Mouse (Mus musculus): ENCODE results near the gene Cep97. TPM values are rescaled to one million over a fixed set of nuclear protein-coding genes. Genes with fewer than 3 reads are reported as not detected.

Gene Cep97
- polyA plus RNA-seq, 1 experiment from 2014 or later: 7.4 TPM

GRCm38 (mm10) chr16:55939703-55940102 lies 5.0 kb upstream of the Cep97 start:
- H3K4me2 ChIP-seq: no peak overlapping the region
- no peaks in the 10 kb centered on the region for H3K36me3 ChIP-seq
- H3K27ac ChIP-seq: no peak overlapping the region
- H3K27me3 ChIP-seq: no peaks in the 10 kb centered on the region
- H3K4me1 ChIP-seq (replicated peaks): no peaks in the 10 kb centered on the region
- no peak overlapping the region for H3K9ac ChIP-seq
- H3K9me3 ChIP-seq (replicated peaks): no peaks in the 10 kb centered on the region
- 77% methylated on average over 6 of the region's 6 CpGs for WGBS
- no peak overlapping the region for H3K4me3 ChIP-seq
- no peak for ATAC-seq (replicated peaks; ENCODE audit: insufficient number of reproducible peaks, insufficient read depth, low FRiP score, low read depth)

DNA sequence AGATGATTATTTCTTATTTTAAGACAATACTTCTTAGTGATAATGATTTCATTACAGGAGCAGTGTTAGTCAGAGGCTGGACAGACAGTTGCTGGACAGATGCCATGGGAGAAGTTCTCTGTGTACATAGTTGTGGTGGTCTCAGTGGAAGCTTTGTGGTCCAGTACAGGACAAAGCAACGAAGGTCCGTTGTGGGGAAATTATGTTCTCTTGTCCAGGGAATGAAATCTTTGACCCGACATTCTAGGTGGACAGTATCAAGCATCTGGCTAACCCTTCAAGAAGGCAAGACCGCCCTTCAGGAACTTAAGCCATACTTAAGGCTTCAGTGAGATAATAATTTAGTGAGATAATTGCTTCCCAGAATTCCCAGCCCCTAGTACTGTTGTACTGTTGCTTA lies 4.1 kb upstream of the Cep97 start:
- Histone ChIP-seq H3K9ac (no peak overlapping the region), H3K36me3 (no peaks in the 10 kb centered on the region), H3K9me3 (replicated peaks) (no peaks in the 10 kb centered on the region), H3K27ac (no peak overlapping the region), H3K27me3 (no peaks in the 10 kb centered on the region), H3K4me2 (no peak overlapping the region), H3K4me3 (no peak overlapping the region), H3K4me1 (replicated peaks) (no peaks in the 10 kb centered on the region)
- ATAC-seq (replicated peaks; ENCODE audit: insufficient number of reproducible peaks, insufficient read depth, low FRiP score, low read depth): no peak
- 77% methylated on average over 4 of the region's 4 CpGs for WGBS

GRCm38 (mm10) chr16:55933681-55934343 lies 843 bp downstream of the Cep97 start:
- Histone ChIP-seq H3K27ac (peak overlapping the region; percentile 68), H3K9ac (peak overlapping the region; percentile 63), H3K4me1 (replicated peaks) (no peaks in the 10 kb centered on the region), H3K4me2 (peak overlapping the region; percentile 77), H3K27me3 (no peaks in the 10 kb centered on the region), H3K36me3 (no peaks in the 10 kb centered on the region), H3K9me3 (replicated peaks) (no peaks in the 10 kb centered on the region), H3K4me3 (peak overlapping the region; percentile 79)
- ATAC-seq (replicated peaks; ENCODE audit: insufficient number of reproducible peaks, insufficient read depth, low FRiP score, low read depth): peak; percentile 38; the same call in 1 of the 2 replicates
- under 1% methylated on average over 32 of the region's 32 CpGs for WGBS

- Histone ChIP-seq H3K36me3 (peaks cover 27% of the 10 kb centered on the region), H3K9ac (no peak overlapping the region), H3K4me3 (no peak overlapping the region), H3K9me3 (replicated peaks) (no peaks in the 10 kb centered on the region), H3K4me2 (no peak overlapping the region), H3K27me3 (no peaks in the 10 kb centered on the region), H3K4me1 (replicated peaks) (no peaks in the 10 kb centered on the region), H3K27ac (no peak overlapping the region)
- no peak for ATAC-seq (replicated peaks; ENCODE audit: insufficient number of reproducible peaks, insufficient read depth, low FRiP score, low read depth)
- 79% methylated on average over 4 of the region's 4 CpGs for WGBS
Observed at GRCm38 (mm10) chr16:55924010-55924409, 10.6 kb downstream of the Cep97 start.

GRCm38 (mm10) chr16:55922079-55922478 lies 12.6 kb downstream of the Cep97 start:
- ATAC-seq (replicated peaks; ENCODE audit: insufficient number of reproducible peaks, insufficient read depth, low FRiP score, low read depth): no peak
- Histone ChIP-seq H3K36me3 (peaks cover 40% of the 10 kb centered on the region), H3K27ac (no peak overlapping the region)

GRCm38 (mm10) chr16:55914716-55915115 lies 19.9 kb downstream of the Cep97 start:
- Histone ChIP-seq H3K4me1 (replicated peaks) (no peaks in the 10 kb centered on the region), H3K36me3 (peaks cover 36% of the 10 kb centered on the region), H3K4me2 (no peak overlapping the region), H3K27ac (no peak overlapping the region), H3K4me3 (no peak overlapping the region), H3K27me3 (no peaks in the 10 kb centered on the region), H3K9ac (no peak overlapping the region), H3K9me3 (replicated peaks) (no peaks in the 10 kb centered on the region)
- 94% methylated on average over 7 of the region's 7 CpGs for WGBS
- ATAC-seq (replicated peaks; ENCODE audit: insufficient number of reproducible peaks, insufficient read depth, low FRiP score, low read depth): no peak

More at GRCm38 (mm10) chr16:55922079-55922478, 12.6 kb downstream of the Cep97 start:
- Histone ChIP-seq H3K4me3 (no peak overlapping the region), H3K9me3 (replicated peaks) (no peaks in the 10 kb centered on the region), H3K9ac (no peak overlapping the region), H3K27me3 (no peaks in the 10 kb centered on the region), H3K4me1 (replicated peaks) (no peaks in the 10 kb centered on the region), H3K4me2 (no peak overlapping the region)
- 90% methylated on average over 10 of the region's 10 CpGs for WGBS

DNA sequence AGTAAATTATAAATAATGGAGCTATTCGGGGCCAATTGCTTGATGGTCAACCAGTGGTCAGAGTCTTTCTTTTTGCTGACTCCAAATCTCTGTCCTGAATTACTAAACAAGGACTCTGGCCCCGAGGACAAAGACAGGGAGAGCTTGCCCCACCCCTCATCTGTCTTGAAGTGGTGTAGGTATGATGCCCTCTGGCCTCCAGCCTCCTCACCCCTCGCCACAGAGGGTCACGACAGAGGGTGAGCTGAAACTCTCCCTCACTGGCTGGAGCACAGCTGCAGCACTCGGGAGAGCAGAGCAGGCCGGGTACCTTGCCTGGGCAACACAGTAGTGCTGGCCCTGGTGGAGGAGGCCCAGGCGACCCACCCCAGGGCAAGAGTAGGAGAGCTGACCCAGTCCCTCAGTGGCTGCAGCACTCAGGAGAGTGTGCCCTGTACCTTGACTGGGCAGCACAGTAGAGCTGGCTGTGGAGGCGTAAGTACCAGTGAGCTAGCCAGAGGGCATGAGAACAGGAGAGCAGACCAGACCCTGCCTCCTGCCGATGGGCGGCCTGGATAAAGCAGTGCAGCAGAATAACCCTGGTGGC lies 24.4 kb downstream of the Cep97 start:
- ATAC-seq (replicated peaks; ENCODE audit: insufficient number of reproducible peaks, insufficient read depth, low FRiP score, low read depth): no peak
- 91% methylated on average over 10 of the region's 10 CpGs for WGBS
- no peaks in the 10 kb centered on the region for H3K9me3 ChIP-seq (replicated peaks)

GRCm38 (mm10) chr16:55906928-55907679 lies 27.6 kb downstream of the Cep97 start:
- no peaks in the 10 kb centered on the region for H3K4me1 ChIP-seq (replicated peaks)
- H3K9ac ChIP-seq: no peak overlapping the region
- H3K27me3 ChIP-seq: no peaks in the 10 kb centered on the region
- H3K9me3 ChIP-seq (replicated peaks): no peaks in the 10 kb centered on the region
- WGBS: 83% methylated on average over 5 of the region's 5 CpGs
- H3K36me3 ChIP-seq: peaks cover 28% of the 10 kb centered on the region
- ATAC-seq (replicated peaks; ENCODE audit: insufficient number of reproducible peaks, insufficient read depth, low FRiP score, low read depth): no peak
- H3K27ac ChIP-seq: no peak overlapping the region
- no peak overlapping the region for H3K4me3 ChIP-seq
- no peak overlapping the region for H3K4me2 ChIP-seq

More for the DNA sequence above, 24.4 kb downstream of the Cep97 start:
- Histone ChIP-seq H3K27me3 (no peaks in the 10 kb centered on the region), H3K4me1 (replicated peaks) (no peaks in the 10 kb centered on the region), H3K4me3 (no peak overlapping the region), H3K36me3 (peaks cover 31% of the 10 kb centered on the region), H3K27ac (no peak overlapping the region), H3K9ac (no peak overlapping the region), H3K4me2 (no peak overlapping the region)

DNA sequence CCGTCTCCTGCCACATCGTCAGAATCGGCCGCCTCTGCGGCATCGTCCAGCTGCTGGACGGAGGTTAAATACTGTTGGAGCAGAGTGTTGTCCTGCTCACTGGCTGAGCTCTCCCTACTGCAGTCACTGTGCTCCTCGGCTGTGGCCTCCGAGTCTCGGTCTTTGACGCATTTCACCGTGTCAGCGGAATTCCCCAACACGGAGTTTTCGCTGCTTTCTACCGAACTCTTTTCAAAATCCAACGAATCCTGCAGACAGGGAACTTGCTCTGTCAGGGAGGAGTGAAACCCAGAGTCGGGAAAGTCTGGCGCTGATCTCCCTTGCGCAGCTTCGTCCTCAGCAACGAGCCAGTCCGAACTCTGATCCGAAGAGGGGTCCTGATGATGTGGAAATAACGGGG lies 29.3 kb downstream of the Cep97 start:
- WGBS: 83% methylated on average over 25 of the region's 25 CpGs
- no peaks in the 10 kb centered on the region for H3K4me1 ChIP-seq (replicated peaks)
- H3K4me3 ChIP-seq: no peak overlapping the region
- ATAC-seq (replicated peaks; ENCODE audit: insufficient number of reproducible peaks, insufficient read depth, low FRiP score, low read depth): no peak
- H3K9me3 ChIP-seq (replicated peaks): no peaks in the 10 kb centered on the region
- no peak overlapping the region for H3K4me2 ChIP-seq
- H3K9ac ChIP-seq: no peak overlapping the region
- H3K27me3 ChIP-seq: no peaks in the 10 kb centered on the region
- H3K36me3 ChIP-seq: peaks cover 25% of the 10 kb centered on the region
- no peak overlapping the region for H3K27ac ChIP-seq

DNA sequence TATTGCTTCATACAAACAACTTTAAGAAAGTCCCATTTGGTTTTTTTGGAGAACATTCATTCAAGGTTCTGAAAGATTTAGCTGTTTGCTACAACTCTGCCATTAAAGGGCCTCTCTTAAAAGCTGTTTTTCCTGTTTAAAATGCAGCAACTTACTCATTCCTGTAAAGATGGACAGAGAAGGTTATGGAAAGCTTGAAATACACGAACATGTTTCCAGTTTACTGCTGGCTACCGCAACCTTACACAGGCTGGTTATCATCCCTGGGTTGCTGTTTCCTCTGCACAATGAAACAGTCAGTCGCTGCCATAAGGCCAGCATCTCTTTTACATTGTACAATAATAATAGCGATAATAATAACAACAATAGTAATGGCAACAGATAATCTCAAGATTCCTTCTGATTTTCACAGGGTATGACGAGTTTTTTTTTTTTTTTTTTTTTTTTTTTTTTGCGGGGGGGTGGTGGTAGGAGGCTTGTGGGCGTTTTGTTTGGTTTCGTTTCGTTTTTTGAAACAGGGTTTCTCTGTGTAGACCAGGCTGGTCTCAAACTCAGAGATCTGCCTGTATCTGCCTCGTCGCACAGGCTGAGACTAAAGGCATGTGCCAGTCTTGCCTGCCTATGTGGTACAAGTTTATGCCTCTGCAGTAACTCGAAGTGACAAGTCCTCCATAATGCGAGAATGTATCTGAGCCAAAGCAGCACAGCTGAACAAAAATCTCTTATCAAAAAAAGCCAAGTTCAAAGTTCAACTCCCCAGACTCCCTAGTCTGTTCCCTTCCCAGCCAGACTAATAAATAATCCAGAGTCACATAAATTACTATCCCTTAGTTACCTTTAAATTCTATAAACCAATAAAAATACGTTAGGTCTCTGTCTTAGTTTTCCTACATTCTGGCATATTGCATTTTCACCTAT lies 32.6 kb downstream of the Cep97 start:
- Histone ChIP-seq H3K27me3 (no peaks in the 10 kb centered on the region), H3K4me3 (no peak overlapping the region), H3K4me2 (no peak overlapping the region), H3K27ac (no peak overlapping the region), H3K9me3 (replicated peaks) (no peaks in the 10 kb centered on the region), H3K9ac (no peak overlapping the region), H3K4me1 (replicated peaks) (peaks cover 4% of the 10 kb centered on the region; the same call in 1 of the 2 replicates), H3K36me3 (peaks cover 16% of the 10 kb centered on the region)
- ATAC-seq (replicated peaks; ENCODE audit: insufficient number of reproducible peaks, insufficient read depth, low FRiP score, low read depth): no peak
- 80% methylated on average over 14 of the region's 14 CpGs for WGBS

Data from heart, embryonic 15.5 days (tissue).